Mouse (Mus musculus): ENCODE data around the gene Mlh3. TPM values are rescaled to one million over a fixed set of nuclear protein-coding genes. Genes with fewer than 3 reads are reported as not detected.

The Mlh3 gene
- total and polyA plus RNA-seq, 3 experiments: 7.8 to 9.8 (median 8.3) TPM

DNA sequence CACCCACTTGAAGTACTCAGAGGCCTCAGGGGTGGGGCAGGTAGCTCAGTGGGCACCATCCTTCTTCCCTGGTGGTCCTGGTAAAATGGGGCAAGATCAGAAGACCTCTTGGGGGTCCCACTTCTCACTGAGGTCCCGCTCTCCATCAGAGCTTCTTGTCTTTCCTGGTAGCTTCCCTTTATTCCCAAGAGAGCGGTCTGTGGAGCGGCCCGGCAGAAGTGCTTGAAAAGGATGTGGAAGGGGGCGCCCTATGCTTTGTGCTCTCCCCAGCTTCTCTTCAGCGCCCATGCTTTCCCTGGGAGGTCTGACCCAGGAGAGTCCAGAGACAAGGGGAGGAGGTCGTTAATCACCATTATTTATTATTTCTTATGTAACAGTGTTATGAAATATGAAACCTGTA lies 73.0 kb downstream of the Mlh3 start:
- no peak for DNase-seq (ENCODE audit: extremely low read depth)
- in situ Hi-C loops (cut with MboI; ENCODE audit: low pct_ligation_motif_present, low pct_unique_long_range_greater_than_20kb, low sequenced_read_pairs) (no loop called here), dilution Hi-C loops (cut with MboI; ENCODE audit: extremely low pct_ligation_motif_present, extremely low pct_unique_long_range_greater_than_20kb, low sequenced_read_pairs) (no loop called here)
- no peaks in the 10 kb centered on the region for H3K27me3 ChIP-seq (replicated peaks)
- H3K9ac ChIP-seq (ENCODE audit: insufficient read depth, low read depth): no peak overlapping the region
- no peaks in the 10 kb centered on the region for H3K79me2 ChIP-seq (replicated peaks; ENCODE audit: control insufficient read depth, extremely low read depth, insufficient read depth, poor library complexity, severe bottlenecking)
- peaks cover 12 to 24% of the 10 kb centered on the region in 2 experiments for H3K4me1 ChIP-seq (ENCODE audit: control insufficient read depth in 1 of 2, insufficient read depth in 2 of 2)
- H3K4me2 ChIP-seq (ENCODE audit: insufficient read depth, low read depth, poor library complexity, severe bottlenecking): no peak overlapping the region
- no peaks in the 10 kb centered on the region for H3K9me3 ChIP-seq (replicated peaks; ENCODE audit: low read length)
- no peak for TF ChIP-seq SIN3A (IDR thresholded peaks at IDR 0.05; ENCODE audit: low read length)
- TF ChIP-seq E2F4 (IDR thresholded peaks at IDR 0.05; ENCODE audit: insufficient replicate concordance, low read depth, low read length): no peak
- no peak for TF ChIP-seq RCOR1 (conservative IDR thresholded peaks at IDR 0.05; ENCODE audit: low read depth, low read length)
- TF ChIP-seq CTCF (conservative IDR thresholded peaks at IDR 0.05 in 1 of 2, IDR thresholded peaks at IDR 0.05 in 1 of 2; ENCODE audit: low read depth in 2 of 2, low read length in 2 of 2): no peak
- TF ChIP-seq POLR2AphosphoS2 (IDR thresholded peaks at IDR 0.05; ENCODE audit: low read depth, low read length): no peak
- TF ChIP-seq USF2 (conservative IDR thresholded peaks at IDR 0.05; ENCODE audit: low read depth, low read length): no peak
- TF ChIP-seq BHLHE40 (IDR thresholded peaks at IDR 0.05; ENCODE audit: low read depth, low read length): no peak
- TF ChIP-seq ETS1 (conservative IDR thresholded peaks at IDR 0.05; ENCODE audit: low read depth, low read length): no peak
- TF ChIP-seq EP300 (IDR thresholded peaks at IDR 0.05; ENCODE audit: low read length): no peak
- TF ChIP-seq TCF12 (IDR thresholded peaks at IDR 0.05; ENCODE audit: low read depth, low read length): no peak
- no peak for TF ChIP-seq TBP (conservative IDR thresholded peaks at IDR 0.05; ENCODE audit: low read depth, low read length)
- TF ChIP-seq ZKSCAN1 (IDR thresholded peaks at IDR 0.05; ENCODE audit: borderline replicate concordance, low read depth, low read length): no peak
- TF ChIP-seq MYC (IDR thresholded peaks at IDR 0.05; ENCODE audit: low read depth, low read length): no peak
- no peak for TF ChIP-seq RAD21 (IDR thresholded peaks at IDR 0.05; ENCODE audit: low read depth, low read length)
- no peak for TF ChIP-seq PAX5 (IDR thresholded peaks at IDR 0.05; ENCODE audit: low read length)
- no peak for TF ChIP-seq JUND (conservative IDR thresholded peaks at IDR 0.05; ENCODE audit: low read depth, low read length)
- no peak for TF ChIP-seq MAX (IDR thresholded peaks at IDR 0.05; ENCODE audit: low read length)
- TF ChIP-seq POLR2A (IDR thresholded peaks at IDR 0.05; ENCODE audit: low read depth, low read length): no peak
- no peak for TF ChIP-seq MAFK (IDR thresholded peaks at IDR 0.05; ENCODE audit: insufficient replicate concordance, low read length)
- H3K4me3 ChIP-seq (replicated peaks in 1 of 3; ENCODE audit: low read depth in 2 of 3, low read length in 2 of 3, poor library complexity in 1 of 3): no peak overlapping the region
- H3K36me3 ChIP-seq (replicated peaks in 1 of 2; ENCODE audit: control insufficient read depth in 1 of 2, insufficient read depth in 1 of 2, low read length in 1 of 2): no peaks in the 10 kb centered on the region
- no peak overlapping the region for H3K27ac ChIP-seq (ENCODE audit: insufficient read depth, low read depth)

DNA sequence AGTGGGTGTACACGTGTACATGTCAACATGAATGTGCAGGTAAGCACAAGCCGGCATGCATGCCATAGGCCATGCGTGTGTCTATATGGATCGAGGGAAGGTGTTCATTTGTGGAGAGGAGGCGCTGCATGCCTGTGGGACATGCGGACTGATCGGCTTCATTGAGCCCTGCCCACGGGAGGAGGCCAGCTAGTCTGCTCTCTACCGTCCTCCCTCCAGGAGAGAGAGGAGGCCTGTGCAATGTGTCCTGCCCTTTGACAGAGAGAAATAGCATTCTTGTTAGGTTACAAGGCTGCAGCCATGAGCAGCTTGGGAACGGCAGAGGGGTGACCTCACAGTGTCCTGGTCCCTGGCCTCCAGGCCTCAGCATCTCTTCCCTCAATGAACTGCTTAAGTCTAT lies 74.2 kb downstream of the Mlh3 start:
- no peaks in the 10 kb centered on the region for H3K79me2 ChIP-seq (replicated peaks; ENCODE audit: control insufficient read depth, extremely low read depth, insufficient read depth, poor library complexity, severe bottlenecking)
- H3K4me3 ChIP-seq (replicated peaks in 1 of 3; ENCODE audit: low read depth in 2 of 3, low read length in 2 of 3, poor library complexity in 1 of 3): no peak overlapping the region
- no peaks in the 10 kb centered on the region for H3K27me3 ChIP-seq (replicated peaks)
- H3K4me2 ChIP-seq (ENCODE audit: insufficient read depth, low read depth, poor library complexity, severe bottlenecking): no peak overlapping the region
- no peak for TF ChIP-seq CHD1 (IDR thresholded peaks at IDR 0.05; ENCODE audit: low read depth, low read length)
- no peak for TF ChIP-seq USF1 (IDR thresholded peaks at IDR 0.05; ENCODE audit: low read depth, low read length)
- TF ChIP-seq ZC3H11A (IDR thresholded peaks at IDR 0.05; ENCODE audit: low read depth, low read length): no peak
- TF ChIP-seq SMC3 (IDR thresholded peaks at IDR 0.05; ENCODE audit: low read depth, low read length): no peak
- no peak for TF ChIP-seq TBP (conservative IDR thresholded peaks at IDR 0.05; ENCODE audit: low read depth, low read length)
- no peak for TF ChIP-seq BHLHE40 (IDR thresholded peaks at IDR 0.05; ENCODE audit: low read depth, low read length)
- no peak for TF ChIP-seq CHD2 (IDR thresholded peaks at IDR 0.05; ENCODE audit: low read length)
- no peak for TF ChIP-seq MAFK (IDR thresholded peaks at IDR 0.05; ENCODE audit: insufficient replicate concordance, low read length)
- no peak for TF ChIP-seq ETS1 (conservative IDR thresholded peaks at IDR 0.05; ENCODE audit: low read depth, low read length)
- TF ChIP-seq PAX5 (IDR thresholded peaks at IDR 0.05; ENCODE audit: low read length): no peak
- no peak for TF ChIP-seq MEF2A (IDR thresholded peaks at IDR 0.05; ENCODE audit: borderline replicate concordance, low read depth, low read length)
- TF ChIP-seq NRF1 (IDR thresholded peaks at IDR 0.05; ENCODE audit: low read depth, low read length): no peak
- TF ChIP-seq UBTF (IDR thresholded peaks at IDR 0.05; ENCODE audit: low read depth, low read length): no peak
- TF ChIP-seq RAD21 (IDR thresholded peaks at IDR 0.05; ENCODE audit: low read depth, low read length): no peak
- no peak for TF ChIP-seq MAX (IDR thresholded peaks at IDR 0.05; ENCODE audit: low read length)
- TF ChIP-seq MAZ (IDR thresholded peaks at IDR 0.05; ENCODE audit: low read depth, low read length): no peak
- no peak for TF ChIP-seq TCF12 (IDR thresholded peaks at IDR 0.05; ENCODE audit: low read depth, low read length)
- no peak overlapping the region for H3K9ac ChIP-seq (ENCODE audit: insufficient read depth, low read depth)
- H3K9me3 ChIP-seq (replicated peaks; ENCODE audit: low read length): no peaks in the 10 kb centered on the region
- no peak for DNase-seq (ENCODE audit: extremely low read depth)
- H3K27ac ChIP-seq (ENCODE audit: insufficient read depth, low read depth): no peak overlapping the region
- H3K36me3 ChIP-seq (replicated peaks in 1 of 2; ENCODE audit: control insufficient read depth in 1 of 2, insufficient read depth in 1 of 2, low read length in 1 of 2): no peaks in the 10 kb centered on the region
- peaks cover 14 to 27% of the 10 kb centered on the region in 2 experiments for H3K4me1 ChIP-seq (ENCODE audit: control insufficient read depth in 1 of 2, insufficient read depth in 2 of 2)
- in situ Hi-C loops (cut with MboI; ENCODE audit: low pct_ligation_motif_present, low pct_unique_long_range_greater_than_20kb, low sequenced_read_pairs): no loop called here
- dilution Hi-C loops (cut with MboI; ENCODE audit: extremely low pct_ligation_motif_present, extremely low pct_unique_long_range_greater_than_20kb, low sequenced_read_pairs): no loop called here
